Mouse (Mus musculus): ENCODE measurements around the gene Ssrp1. TPM values are rescaled to one million over a fixed set of nuclear protein-coding genes. Genes with fewer than 3 reads are reported as not detected.

The Ssrp1 gene
- polyA plus RNA-seq, 1 experiment from 2014 or later = 352 TPM

DNA sequence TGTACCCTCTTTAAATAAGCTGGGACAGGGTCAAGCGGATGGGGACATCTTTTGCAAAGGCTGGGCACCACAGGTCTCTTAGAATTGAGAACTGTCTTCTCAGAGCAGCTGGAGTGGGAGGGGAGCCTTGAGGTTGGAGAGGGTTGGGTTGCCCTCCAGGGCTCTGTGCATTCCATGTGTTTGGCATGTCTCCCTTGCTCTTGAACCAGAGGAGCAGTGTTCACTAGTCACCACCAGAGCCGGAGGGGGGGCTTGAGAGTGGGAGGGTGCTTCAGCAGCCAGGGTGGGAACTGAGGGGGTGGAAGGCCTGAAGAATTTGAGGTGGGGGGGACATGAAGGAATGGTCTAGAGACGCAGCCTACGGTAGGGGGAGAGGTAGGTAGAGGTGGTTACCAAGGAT, 12.2 kb downstream of the Ssrp1 start:
- Histone ChIP-seq H3K27ac (ENCODE audit: low read depth) (peak overlapping the region; percentile 91), H3K4me3 (ENCODE audit: low read depth, low read length) (peak overlapping the region; percentile 67; the same call in 1 of the 2 replicates), H3K4me1 (ENCODE audit: insufficient read depth) (peaks cover 9% of the 10 kb centered on the region), H3K9me3 (ENCODE audit: low read depth, low read length) (no peaks in the 10 kb centered on the region), H3K36me3 (ENCODE audit: insufficient read depth) (peaks cover 52% of the 10 kb centered on the region), H3K9ac (peak overlapping the region; percentile 1; the same call in 1 of the 2 replicates), H3K4me2 (peak overlapping the region; percentile 61), H3K27me3 (ENCODE audit: insufficient read depth, low read length) (no peaks in the 10 kb centered on the region)
- 0 out of 2 replicates have a peak, but pooled peaks have one; percentile 10 for TF ChIP-seq CTCF (IDR thresholded peaks at IDR 0.05; ENCODE audit: low read depth)
- ATAC-seq (ENCODE audit: insufficient read depth) (no peak), DNase-seq (peak; percentile 44)
- 55% methylated on average over 4 of the region's 4 CpGs for WGBS

DNA sequence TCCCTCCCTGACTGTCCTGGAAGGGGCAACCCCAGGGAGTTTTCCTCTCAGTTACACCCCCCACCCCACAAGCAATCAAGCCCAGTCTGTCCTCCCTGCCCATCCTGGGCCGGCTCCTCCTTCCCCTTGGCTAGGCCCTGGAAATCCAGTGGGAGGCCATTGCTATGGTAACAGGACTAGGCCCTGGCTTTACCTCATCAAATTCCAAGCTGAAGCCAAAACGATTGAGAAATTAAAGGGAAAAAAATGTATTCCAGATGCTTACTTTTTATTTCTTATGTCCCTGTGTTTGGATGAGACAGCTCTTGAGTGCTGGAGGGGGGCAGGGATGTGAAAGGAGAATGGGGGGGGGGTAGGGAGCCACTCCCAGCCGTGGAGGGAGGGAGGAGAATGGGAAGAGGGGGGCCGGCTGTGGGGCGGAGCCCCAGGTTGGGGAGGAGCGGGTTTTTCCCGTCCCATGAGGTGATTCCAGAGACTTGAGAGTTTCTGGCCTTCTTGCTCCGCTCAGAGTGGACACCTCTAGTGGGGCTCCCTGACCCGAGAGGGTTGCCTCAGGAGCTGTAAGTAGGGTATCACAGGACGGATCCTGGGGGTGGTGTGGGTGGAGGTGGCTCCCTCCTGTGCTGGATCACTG, 13.1 kb downstream of the Ssrp1 start:
- H3K36me3 ChIP-seq (ENCODE audit: insufficient read depth) = peaks cover 53% of the 10 kb centered on the region
- WGBS = 6% methylated on average over 10 of the region's 10 CpGs
- H3K4me3 ChIP-seq (ENCODE audit: low read depth, low read length) = peak overlapping the region; percentile 33
- ATAC-seq (ENCODE audit: insufficient read depth) = peak; percentile 55
- H3K9me3 ChIP-seq (ENCODE audit: low read depth, low read length) = no peaks in the 10 kb centered on the region
- H3K4me1 ChIP-seq (ENCODE audit: insufficient read depth) = peaks cover 9% of the 10 kb centered on the region
- peak overlapping the region; percentile 30 for H3K9ac ChIP-seq
- no peak for TF ChIP-seq CTCF (IDR thresholded peaks at IDR 0.05; ENCODE audit: low read depth)
- H3K27me3 ChIP-seq (ENCODE audit: insufficient read depth, low read length) = no peaks in the 10 kb centered on the region
- peak overlapping the region; percentile 61 for H3K4me2 ChIP-seq
- peak overlapping the region; percentile 91 for H3K27ac ChIP-seq (ENCODE audit: low read depth)
- peak; percentile 90 for DNase-seq

DNA sequence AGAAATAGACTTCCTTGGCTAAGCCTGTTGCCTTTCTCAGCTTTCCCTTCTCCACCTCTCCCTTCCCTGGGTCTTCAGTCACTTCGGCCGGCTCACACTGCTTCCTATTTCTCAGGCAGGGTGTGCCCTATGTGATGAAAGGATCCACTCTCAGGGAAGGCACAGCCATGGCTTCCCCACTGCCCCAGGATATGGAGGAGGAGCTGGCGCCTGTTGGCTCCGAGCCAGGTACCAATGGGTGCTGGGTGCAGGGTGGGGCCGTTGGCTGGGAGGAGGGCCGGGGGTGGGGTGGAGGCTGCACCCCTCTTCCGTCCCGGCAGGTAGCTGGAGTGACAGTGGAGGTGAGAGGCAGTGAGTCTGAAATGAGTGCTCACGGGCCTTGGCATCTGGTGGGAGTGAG, 13.7 kb downstream of the Ssrp1 start:
- peak overlapping the region; percentile 30 for H3K9ac ChIP-seq
- peak overlapping the region; percentile 91 for H3K27ac ChIP-seq (ENCODE audit: low read depth)
- no peaks in the 10 kb centered on the region for H3K9me3 ChIP-seq (ENCODE audit: low read depth, low read length)
- peaks cover 53% of the 10 kb centered on the region for H3K36me3 ChIP-seq (ENCODE audit: insufficient read depth)
- 28% methylated on average over 9 of the region's 9 CpGs for WGBS
- TF ChIP-seq CTCF (IDR thresholded peaks at IDR 0.05; ENCODE audit: low read depth) = no peak
- no peaks in the 10 kb centered on the region for H3K27me3 ChIP-seq (ENCODE audit: insufficient read depth, low read length)
- peak overlapping the region; percentile 33 for H3K4me3 ChIP-seq (ENCODE audit: low read depth, low read length)
- peaks cover 9% of the 10 kb centered on the region for H3K4me1 ChIP-seq (ENCODE audit: insufficient read depth)
- no peak; the same call in 1 of the 2 replicates for ATAC-seq (ENCODE audit: insufficient read depth)
- peak; percentile 43 for DNase-seq
- H3K4me2 ChIP-seq = peak overlapping the region; percentile 61

DNA sequence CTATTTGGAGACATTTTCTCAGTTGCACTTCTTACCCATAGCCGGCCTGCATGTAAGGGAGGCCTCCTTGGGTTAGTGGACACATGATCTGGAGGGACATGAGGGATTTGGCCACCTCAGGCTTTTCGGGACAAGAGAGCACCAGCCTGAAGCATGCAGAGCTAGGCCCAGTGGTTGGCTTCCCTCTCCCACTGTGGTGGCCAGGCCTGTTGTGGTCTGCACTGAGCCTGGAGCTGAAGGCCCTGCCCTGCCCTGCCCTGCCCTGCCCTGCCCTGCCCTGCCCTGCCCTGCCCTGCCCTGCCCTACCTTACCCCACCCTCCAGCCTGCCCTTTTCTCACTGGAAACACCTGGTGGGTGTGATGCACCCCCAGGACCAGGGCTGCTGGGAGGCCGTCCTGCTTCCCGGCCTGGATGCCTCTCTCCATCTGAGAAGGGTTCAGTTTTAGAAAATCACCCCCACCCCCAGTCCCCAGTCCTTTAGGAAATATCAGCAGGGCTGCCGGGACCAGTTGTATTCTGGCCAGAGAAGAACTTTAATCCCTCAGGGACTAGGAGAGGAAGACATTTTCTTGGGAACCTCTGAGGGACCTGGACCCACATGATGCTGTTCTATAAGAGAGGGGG, 16.3 kb downstream of the Ssrp1 start:
- WGBS = 81% methylated on average over 5 of the region's 5 CpGs
- no peak for ATAC-seq (ENCODE audit: insufficient read depth)
- Histone ChIP-seq H3K9me3 (ENCODE audit: low read depth, low read length) (no peaks in the 10 kb centered on the region), H3K4me3 (ENCODE audit: low read depth, low read length) (no peak overlapping the region), H3K4me1 (ENCODE audit: insufficient read depth) (peaks cover 9% of the 10 kb centered on the region), H3K27me3 (ENCODE audit: insufficient read depth, low read length) (no peaks in the 10 kb centered on the region), H3K9ac (no peak overlapping the region), H3K27ac (ENCODE audit: low read depth) (no peak overlapping the region), H3K36me3 (ENCODE audit: insufficient read depth) (peaks cover 55% of the 10 kb centered on the region), H3K4me2 (no peak overlapping the region; the same call in 1 of the 2 replicates)
- DNase-seq = no peak
- TF ChIP-seq CTCF (IDR thresholded peaks at IDR 0.05; ENCODE audit: low read depth) = no peak

DNA sequence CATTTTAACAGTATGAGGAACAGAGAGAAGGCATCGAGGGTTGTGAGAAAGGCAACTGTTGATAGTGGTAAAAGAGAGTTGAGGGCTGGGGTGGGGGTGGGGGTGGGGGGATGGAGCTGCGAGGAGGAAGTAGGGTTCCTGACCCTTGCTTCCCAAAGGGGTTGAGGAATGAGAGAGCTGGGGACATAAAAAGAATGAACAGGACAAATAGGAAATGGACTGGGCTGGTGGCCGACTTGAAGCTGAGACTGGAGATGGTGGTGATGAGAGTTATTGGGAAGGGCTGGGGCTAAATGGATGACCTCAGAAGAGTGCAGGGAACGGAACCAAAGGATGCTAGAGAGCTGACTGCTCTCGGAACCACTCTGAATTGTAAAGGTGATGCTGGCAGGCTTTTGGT, 19.7 kb downstream of the Ssrp1 start:
- H3K36me3 ChIP-seq (ENCODE audit: insufficient read depth) = peaks cover 73% of the 10 kb centered on the region
- H3K4me2 ChIP-seq = no peak overlapping the region
- no peak overlapping the region for H3K27ac ChIP-seq (ENCODE audit: low read depth)
- 0 out of 2 replicates have a peak, but pooled peaks cover 5% of the 10 kb centered on the region for H3K4me1 ChIP-seq (ENCODE audit: insufficient read depth)
- no peak overlapping the region for H3K4me3 ChIP-seq (ENCODE audit: low read depth, low read length)
- DNase-seq (no peak), ATAC-seq (ENCODE audit: insufficient read depth) (no peak)
- no peaks in the 10 kb centered on the region for H3K27me3 ChIP-seq (ENCODE audit: insufficient read depth, low read length)
- H3K9me3 ChIP-seq (ENCODE audit: low read depth, low read length) = no peaks in the 10 kb centered on the region
- WGBS = 51% methylated on average over 5 of the region's 5 CpGs
- no peak overlapping the region for H3K9ac ChIP-seq
- no peak for TF ChIP-seq CTCF (IDR thresholded peaks at IDR 0.05; ENCODE audit: low read depth)

DNA sequence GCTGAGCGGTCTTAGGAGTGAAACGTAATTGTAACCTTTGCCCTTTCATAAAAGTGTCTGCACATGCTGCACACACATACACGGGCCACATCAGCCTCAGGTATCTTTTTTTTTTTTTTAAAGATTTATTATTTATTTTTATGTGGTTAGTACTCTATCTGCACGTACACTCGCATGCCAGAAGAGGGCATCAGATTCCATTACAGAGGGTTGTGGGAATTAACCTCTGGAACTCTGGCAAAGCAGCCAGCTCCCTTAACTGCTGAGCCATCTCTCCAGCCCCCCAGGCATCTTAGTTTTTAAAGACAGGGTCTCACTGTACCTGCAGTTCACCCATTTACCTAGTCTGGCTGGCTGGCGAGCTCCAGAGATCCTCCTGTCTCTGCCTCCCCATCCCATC, 22.6 kb downstream of the Ssrp1 start:
- TF ChIP-seq CTCF (IDR thresholded peaks at IDR 0.05; ENCODE audit: low read depth) = no peak
- 88% methylated on average over 6 of the region's 6 CpGs for WGBS
- peak overlapping the region; percentile 65; the same call in 1 of the 2 replicates for H3K4me2 ChIP-seq

DNA sequence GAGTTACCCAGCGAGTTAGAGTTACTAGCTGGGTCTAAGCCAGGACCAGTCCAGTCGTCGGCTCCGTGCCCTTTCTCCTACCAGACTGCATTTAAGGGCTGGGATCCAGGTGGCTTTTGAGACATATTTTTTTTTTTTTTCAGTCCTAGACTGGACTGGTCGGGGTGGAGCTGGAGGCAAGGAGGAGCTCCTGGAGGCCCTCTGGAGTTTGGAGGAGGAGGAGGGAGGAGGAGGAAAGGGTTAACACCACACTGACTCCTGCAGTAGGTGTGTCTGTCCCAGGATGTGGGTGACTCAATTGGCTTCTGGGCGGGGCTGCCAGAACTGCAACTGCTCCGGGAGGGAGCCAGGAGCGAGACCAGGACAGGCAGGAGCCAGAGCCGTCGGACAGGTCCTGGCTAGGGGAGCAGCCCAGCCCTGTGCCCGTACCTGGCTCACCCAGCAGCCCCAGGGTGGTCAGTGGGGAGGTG, 23.6 kb downstream of the Ssrp1 start:
- Histone ChIP-seq H3K36me3 (ENCODE audit: insufficient read depth) (peaks cover 77% of the 10 kb centered on the region), H3K4me3 (ENCODE audit: low read depth, low read length) (peak overlapping the region; percentile 37), H3K9me3 (ENCODE audit: low read depth, low read length) (no peaks in the 10 kb centered on the region), H3K4me2 (peak overlapping the region; percentile 65), H3K4me1 (ENCODE audit: insufficient read depth) (0 out of 2 replicates have a peak, but pooled peaks cover 5% of the 10 kb centered on the region), H3K9ac (peak overlapping the region; percentile 48), H3K27me3 (ENCODE audit: insufficient read depth, low read length) (no peaks in the 10 kb centered on the region), H3K27ac (ENCODE audit: low read depth) (peak overlapping the region; percentile 69; the same call in 1 of the 2 replicates)
- peak; percentile 87 for ATAC-seq (ENCODE audit: insufficient read depth)
- peak; percentile 73 for DNase-seq
- TF ChIP-seq CTCF (IDR thresholded peaks at IDR 0.05; ENCODE audit: low read depth) = no peak
- 11% methylated on average over 11 of the region's 11 CpGs for WGBS

More for the DNA sequence above, 22.6 kb downstream of the Ssrp1 start:
- Histone ChIP-seq H3K9me3 (ENCODE audit: low read depth, low read length) (no peaks in the 10 kb centered on the region), H3K36me3 (ENCODE audit: insufficient read depth) (peaks cover 77% of the 10 kb centered on the region), H3K27me3 (ENCODE audit: insufficient read depth, low read length) (no peaks in the 10 kb centered on the region), H3K4me3 (ENCODE audit: low read depth, low read length) (no peak overlapping the region), H3K9ac (no peak overlapping the region), H3K27ac (ENCODE audit: low read depth) (peak overlapping the region; percentile 69; the same call in 1 of the 2 replicates), H3K4me1 (ENCODE audit: insufficient read depth) (0 out of 2 replicates have a peak, but pooled peaks cover 5% of the 10 kb centered on the region)
- DNase-seq = no peak
- ATAC-seq (ENCODE audit: insufficient read depth) = no peak

Measured in lung, embryonic 14.5 days (tissue).